Mouse (Mus musculus) WW6 (cell line): Measurements from ENCODE around the gene Zswim9.

Source experiments
- DNase-seq: peaks from one replicate; pipeline ENCODE4 v3.0.0-alpha.2; 2013; ENCODE audit warnings: low read depth, low spot score

The Zswim9 gene

GRCm38 (mm10) chr7:13269394-13269793 lies 9.1 kb downstream of the Zswim9 start:
- no peak for DNase-seq

- DNase-seq = no peak
Measured at GRCm38 (mm10) chr7:13268749-13269260, 9.7 kb downstream of the Zswim9 start.

DNA sequence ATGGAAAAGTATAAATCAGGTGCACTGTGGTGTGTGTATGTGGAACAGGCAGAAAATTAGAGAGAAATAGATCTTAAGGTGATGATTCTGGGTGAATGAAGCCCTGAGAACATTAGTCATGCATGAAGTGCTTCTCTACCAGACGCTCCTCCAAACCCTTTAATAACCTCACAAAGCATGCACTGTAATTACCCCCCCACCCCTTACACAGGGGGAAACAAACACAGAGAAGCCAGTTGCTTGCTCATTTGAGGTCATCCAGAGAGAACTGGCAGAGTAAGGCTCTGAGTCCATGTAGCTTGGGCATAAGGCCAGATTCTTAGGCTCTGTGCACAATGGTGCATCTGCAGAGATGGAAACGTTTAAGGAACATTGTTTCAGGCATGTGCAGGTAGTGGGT lies 14.1 kb downstream of the Zswim9 start:
- DNase-seq = no peak

DNA sequence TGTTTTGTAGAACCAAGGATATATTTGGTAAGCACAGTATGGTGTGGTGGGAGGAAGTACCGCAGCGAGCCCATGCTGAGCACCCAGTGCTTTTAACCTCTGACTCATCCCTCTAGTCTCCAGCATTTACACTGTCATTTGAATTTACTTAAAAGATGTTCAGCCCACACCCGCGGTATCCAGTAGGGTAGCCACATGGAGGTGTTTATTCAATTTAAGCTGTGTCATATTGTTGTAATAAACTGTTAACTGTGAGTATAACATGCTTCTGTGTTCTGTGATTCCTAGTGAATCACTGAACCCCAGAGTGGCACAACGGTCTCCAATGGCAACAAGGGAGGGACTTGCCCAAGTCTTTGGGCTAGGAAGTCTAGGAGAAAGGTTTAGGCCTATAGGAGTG lies 14.7 kb downstream of the Zswim9 start:
- no peak for DNase-seq

GRCm38 (mm10) chr7:13260746-13261700 lies 17.5 kb downstream of the Zswim9 start:
- DNase-seq = no peak

GRCm38 (mm10) chr7:13212720-13213119 lies 65.8 kb downstream of the Zswim9 start, which contains the start of gene Vmn1r89:
Gene Vmn1r89, plus strand, starts transcription at chr7:13213020.
- no peak for DNase-seq
